Mouse (Mus musculus): ENCODE results near the gene Fuca1. TPM values are rescaled to one million over a fixed set of nuclear protein-coding genes. Genes with fewer than 3 reads are reported as not detected.
A peak's percentile ranks its signal among the peaks of the same experiment; 100 is the strongest.

The Fuca1 gene
- total RNA-seq, 2 experiments from 2014 or later = 18.9 to 21.7 TPM

- no peak for DNase-seq
Measured at GRCm38 (mm10) chr4:135981524-135982063, 61.1 kb downstream of the Fuca1 start.

- DNase-seq = no peak
Measured at GRCm38 (mm10) chr4:135984556-135984955, 64.0 kb downstream of the Fuca1 start.

- DNase-seq = no peak
Measured at GRCm38 (mm10) chr4:135985193-135985592, 64.7 kb downstream of the Fuca1 start.

GRCm38 (mm10) chr4:135985769-135986168 lies 65.2 kb downstream of the Fuca1 start:
- DNase-seq = no peak

- DNase-seq = no peak
Measured at GRCm38 (mm10) chr4:135986301-135986942, 65.9 kb downstream of the Fuca1 start.

- peak; percentile 90 for DNase-seq
Measured at GRCm38 (mm10) chr4:135986943-135987710, 66.6 kb downstream of the Fuca1 start, which contains the start of gene Pithd1. Gene Pithd1 (minus strand): TSS chr4:135987264.

GRCm38 (mm10) chr4:135987714-135988113 lies 67.2 kb downstream of the Fuca1 start:
- no peak for DNase-seq

Other genes with a start within 250 kb of the Fuca1 start
- under 1 TPM; 0.13 to 0.23 TPM for gene Ifnlr1, start 234.4 kb upstream of the Fuca1 start, total RNA-seq (2021)
- under 1 TPM in 1 of 2 experiments, not detected in 1; 0.11 TPM for gene Il22ra1, start 192.6 kb upstream of the Fuca1 start, total RNA-seq (2021)
- 10 to 100 TPM; 58.1 to 76.7 TPM for gene Myom3, start 161.0 kb upstream of the Fuca1 start, total RNA-seq (2021)
- gene Srsf10, start 65.0 kb upstream of the Fuca1 start, total RNA-seq (2021) = 10 to 100 TPM; 22.6 to 25.2 TPM
- gene Pnrc2, start 46.9 kb upstream of the Fuca1 start, total RNA-seq (2021) = 10 to 100 TPM; 25.7 to 36.4 TPM
- gene Cnr2, start 25.3 kb upstream of the Fuca1 start, total RNA-seq (2021) = under 1 TPM; 0.08 to 0.10 TPM
- gene Hmgcl, start 25.7 kb downstream of the Fuca1 start, total RNA-seq (2021) = 10 to 100 TPM; 41.5 to 42.3 TPM
- 1 to 10 TPM in 1 of 2 experiments, under 1 TPM in 1; 0.72 to 1.5 TPM for gene Gale, start 43.0 kb downstream of the Fuca1 start, total RNA-seq (2021)
- gene Lypla2, start 51.9 kb downstream of the Fuca1 start, total RNA-seq (2021) = 10 to 100 TPM; 25.3 to 30.7 TPM
- 10 to 100 TPM; 22.0 to 22.6 TPM for gene Pithd1, start 66.5 kb downstream of the Fuca1 start, total RNA-seq (2021)
- gene Eloa, start 101.0 kb downstream of the Fuca1 start, total RNA-seq (2021) = 10 to 100 TPM; 45.3 to 50.6 TPM
- gene Rpl11, start 132.7 kb downstream of the Fuca1 start, total RNA-seq (2021) = 100 to 1,000 TPM; 209 to 218 TPM
- 10 to 100 TPM; 13.5 to 21.2 TPM for gene Id3, start 222.8 kb downstream of the Fuca1 start, total RNA-seq (2021)